Mouse (Mus musculus): ENCODE measurements around the gene Thap3.

DNA sequence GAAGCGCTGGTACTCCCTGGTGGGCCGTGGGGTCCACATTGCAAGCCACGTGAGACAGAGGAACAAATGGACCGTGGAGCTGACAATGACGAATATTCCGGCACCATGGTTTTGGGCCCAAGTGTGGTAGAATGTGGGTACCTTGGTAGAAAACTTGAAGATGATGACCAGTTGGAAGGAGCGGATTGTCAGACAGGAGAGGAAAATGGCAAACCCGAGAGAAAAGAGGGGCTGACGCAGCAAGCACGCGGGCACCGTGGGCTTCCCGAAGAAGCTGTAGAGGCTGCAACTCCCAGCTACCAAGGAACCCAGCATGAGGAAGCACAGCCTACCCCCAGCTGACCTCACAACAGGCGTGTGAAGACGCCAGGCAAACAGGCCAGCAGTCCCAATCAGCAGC is 39.7 kb upstream of the Thap3 start:
- TF ChIP-seq POLR2A (IDR thresholded peaks at IDR 0.05; ENCODE audit: insufficient read depth, low read depth, low read length), result no peak
- no peak for TF ChIP-seq CTCF (IDR thresholded peaks at IDR 0.05; ENCODE audit: insufficient read depth, low read depth, low read length)
